In the genomic region with DNA sequence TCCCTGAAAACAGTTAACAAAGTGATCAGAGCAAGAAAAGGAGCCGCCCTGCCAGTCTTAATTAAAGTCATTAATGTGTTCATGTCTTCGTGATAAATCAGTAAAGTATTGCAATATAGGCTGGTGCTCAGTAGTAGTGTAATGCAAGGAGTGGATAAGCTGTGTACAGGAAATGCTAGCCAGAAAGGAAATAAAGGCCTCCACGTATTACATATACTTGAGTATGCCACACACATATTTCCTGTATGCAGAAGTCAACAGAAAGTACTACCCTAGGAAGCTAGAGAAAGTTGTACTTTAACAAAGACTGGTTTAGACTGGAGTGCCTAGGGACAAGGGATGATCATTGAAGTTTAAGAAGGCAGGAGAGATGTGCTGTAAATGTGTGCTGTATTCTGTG, we compare ENCODE assay signal across 24 mouse cellular contexts.
"Had no signal": no experiment of that assay in that cellular context is flagged by ENCODE, and none has a peak within 500 bp of the region (broad histone marks: within the 10 kb centered on the region; RNA-seq: fewer than 3 reads in every experiment).

No protein-coding gene starts in this region.

- H3K9ac ChIP-seq: heart, embryonic 12.5 days; hindbrain, embryonic 14.5 days; intestine, embryonic 15.5 days; limb, embryonic 12.5 days; liver, embryonic 13.5 days; liver, embryonic 15.5 days had no signal

- ATAC-seq: hindbrain, postnatal 0 days; intestine, embryonic 15.5 days; intestine, postnatal 0 days had no signal

- H3K4me2 ChIP-seq: heart, embryonic 12.5 days; hindbrain, embryonic 14.5 days; intestine, embryonic 15.5 days; limb, embryonic 12.5 days; liver, embryonic 11.5 days; liver, embryonic 13.5 days; liver, embryonic 15.5 days had no signal

- H3K27me3 ChIP-seq: heart, embryonic 12.5 days; intestine, embryonic 15.5 days; limb, embryonic 12.5 days; liver, embryonic 13.5 days; liver, embryonic 15.5 days had no signal

- H3K9me3 ChIP-seq: heart, embryonic 10.5 days; heart, embryonic 12.5 days; intestine, embryonic 15.5 days; limb, embryonic 10.5 days; limb, embryonic 12.5 days; liver, embryonic 13.5 days; liver, embryonic 15.5 days had no signal

- DNase-seq: gastrocnemius, postnatal 14 days; gastrocnemius, postnatal 36 days; heart, adult 18-20 months; heart, postnatal 10 days; heart, postnatal 36 days; kidney, adult 18-20 months; kidney, adult 8-10 months; kidney, postnatal 10 days; kidney, postnatal 25 days; kidney, postnatal 4 days; liver; liver, embryonic 13.5 days had no signal

- H3K4me3 ChIP-seq: heart, embryonic 10.5 days; heart, embryonic 12.5 days; intestine, embryonic 15.5 days; layer of hippocampus, adult 2 months; left cerebral cortex, adult 2 months; limb, embryonic 10.5 days; limb, embryonic 12.5 days; liver, embryonic 13.5 days; liver, embryonic 15.5 days had no signal

- H3K27ac ChIP-seq: heart, embryonic 10.5 days; hindbrain, embryonic 14.5 days; hindbrain, postnatal 0 days; intestine, embryonic 15.5 days; layer of hippocampus, adult 2 months; left cerebral cortex, adult 2 months; limb, embryonic 10.5 days; limb, embryonic 12.5 days; liver, embryonic 13.5 days; liver, embryonic 15.5 days had no signal

- H3K4me1 ChIP-seq: heart, embryonic 10.5 days; heart, embryonic 12.5 days; intestine, embryonic 15.5 days; limb, embryonic 10.5 days; limb, embryonic 12.5 days; liver, embryonic 13.5 days; liver, embryonic 15.5 days had no signal
